Mouse (Mus musculus): Measurements from ENCODE around the gene Agpat3.

DNA sequence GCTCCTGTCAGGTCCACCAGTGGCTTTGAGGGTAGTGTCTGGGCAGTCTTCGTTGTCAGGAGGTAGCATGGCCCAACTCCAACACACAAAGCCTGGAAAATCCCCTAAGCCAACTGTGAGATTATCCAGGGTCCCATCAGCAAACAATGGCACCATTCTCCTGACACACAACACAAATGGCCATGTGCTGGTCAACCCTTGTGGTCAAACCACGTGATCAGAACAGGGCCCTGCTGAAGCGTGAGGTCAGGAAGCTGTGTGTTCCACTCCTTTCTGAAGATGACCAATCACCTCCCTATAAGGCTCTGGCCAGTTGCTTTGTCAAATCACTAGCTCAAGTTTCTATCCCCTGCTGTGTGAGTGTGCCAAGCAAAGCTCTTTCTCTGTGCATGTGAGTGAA is 47.3 kb downstream of the Agpat3 start:
- TF ChIP-seq POLR2A (IDR thresholded peaks at IDR 0.05; ENCODE audit: borderline replicate concordance, low read depth, low read length): no peak
- TF ChIP-seq CTCF (IDR thresholded peaks at IDR 0.05; ENCODE audit: low read depth, low read length): no peak
